Mouse (Mus musculus) CH12.LX (cell line): ENCODE measurements around the gene Ramp1. TPM values are rescaled to one million over a fixed set of nuclear protein-coding genes. Genes with fewer than 3 reads are reported as not detected.

ENCODE experiments used
- DNase-seq: peaks from one replicate; pipeline ENCODE4 v3.0.0-alpha.2; 2013; ENCODE audit errors: extremely low read depth
- H3K27ac ChIP-seq: 2 replicates; pipeline ENCODE4 v1.5.1; 2012; ENCODE audit warnings: low read depth, mild to moderate bottlenecking, control low read depth, moderate library complexity; ENCODE audit not compliant: insufficient read depth
- H3K27me3 ChIP-seq: replicated peaks from 2 replicates; pipeline ENCODE3; 2012; ENCODE audit warnings: inconsistent platforms
- H3K36me3 ChIP-seq, 2 experiments: replicated peaks in 1 of 2; 2 replicates each; pipeline versions ENCODE3 to v1.6.1; 2012; ENCODE audit warnings: inconsistent platforms in 1 of 2, low read length in 1 of 2, mild to moderate bottlenecking in 1 of 2, mixed read lengths in 1 of 2, moderate library complexity in 1 of 2; ENCODE audit not compliant: control insufficient read depth in 1 of 2, insufficient read depth in 1 of 2
- H3K4me1 ChIP-seq, 2 experiments: 2 replicates each; pipeline ENCODE4 v1.6.1; 2012; ENCODE audit warnings: inconsistent platforms in 1 of 2, moderate library complexity in 1 of 2; ENCODE audit not compliant: insufficient read depth in 2 of 2, control insufficient read depth in 1 of 2
- H3K4me2 ChIP-seq: 2 replicates; pipeline ENCODE4 v1.6.1; 2012; ENCODE audit warnings: low read depth, mild to moderate bottlenecking, control low read depth; ENCODE audit not compliant: poor library complexity, insufficient read depth, severe bottlenecking
- H3K4me3 ChIP-seq, 3 experiments: fragments of 150-350 bp in 1 of 3; sonication (generic) in 1 of 3; replicated peaks in 1 of 3; 2 replicates each; pipeline versions ENCODE3 to v1.5.1; 2011 to 2012; ENCODE audit warnings: low read depth in 2 of 3, low read length in 2 of 3, mild to moderate bottlenecking in 2 of 3, moderate library complexity in 2 of 3, control low read depth in 1 of 3, improper control_type of control experiment in 1 of 3, inconsistent platforms in 1 of 3, mixed read lengths in 1 of 3; ENCODE audit not compliant: poor library complexity in 1 of 3
- H3K79me2 ChIP-seq: replicated peaks from 2 replicates; pipeline ENCODE4 v1.6.1; 2012; ENCODE audit warnings: mild to moderate bottlenecking, moderate library complexity; ENCODE audit not compliant: control insufficient read depth, poor library complexity, insufficient read depth, severe bottlenecking; ENCODE audit errors: extremely low read depth
- H3K9ac ChIP-seq: 2 replicates; pipeline ENCODE4 v1.6.1; 2012; ENCODE audit warnings: low read depth, mild to moderate bottlenecking, control low read depth, moderate library complexity; ENCODE audit not compliant: insufficient read depth
- H3K9me3 ChIP-seq: replicated peaks from 2 replicates; pipeline ENCODE3; 2012; ENCODE audit warnings: low read length, inconsistent platforms, mixed read lengths
- BHLHE40 ChIP-seq: IDR thresholded peaks from 2 replicates; pipeline ENCODE4 v1.6.1; 2011; ENCODE audit warnings: mild to moderate bottlenecking, low read depth, low read length, improper control_type of control experiment
- CHD1 ChIP-seq: IDR thresholded peaks from 2 replicates; pipeline ENCODE4 v1.6.1; 2012; ENCODE audit warnings: low read depth, low read length, improper control_type of control experiment, inconsistent platforms
- EP300 ChIP-seq: IDR thresholded peaks from 2 replicates; pipeline ENCODE4 v1.6.1; 2011; ENCODE audit warnings: low read length, improper control_type of control experiment
- ETS1 ChIP-seq: conservative IDR thresholded peaks from 2 replicates; pipeline ENCODE4 v1.6.1; 2012; ENCODE audit warnings: low read depth, mild to moderate bottlenecking, inconsistent platforms, low read length, improper control_type of control experiment, moderate library complexity
- KAT2A ChIP-seq: IDR thresholded peaks from 2 replicates; pipeline ENCODE4 v1.6.1; 2012; ENCODE audit warnings: low read length, improper control_type of control experiment, inconsistent platforms; ENCODE audit not compliant: insufficient replicate concordance
- MAX ChIP-seq: IDR thresholded peaks from 2 replicates; pipeline ENCODE4 v1.6.1; 2011; ENCODE audit warnings: low read length, improper control_type of control experiment
- MXI1 ChIP-seq: IDR thresholded peaks from 2 replicates; pipeline ENCODE4 v1.6.1; 2011; ENCODE audit warnings: mild to moderate bottlenecking, low read depth, low read length, improper control_type of control experiment
- NELFE ChIP-seq: IDR thresholded peaks from 2 replicates; pipeline ENCODE4 v1.6.1; 2011; ENCODE audit warnings: low read depth, low read length, improper control_type of control experiment
- POLR2AphosphoS2 ChIP-seq: IDR thresholded peaks from 2 replicates; pipeline ENCODE4 v1.6.1; 2011; ENCODE audit warnings: low read depth, low read length, improper control_type of control experiment
- RAD21 ChIP-seq: IDR thresholded peaks from 2 replicates; pipeline ENCODE4 v1.6.1; 2011; ENCODE audit warnings: low read depth, mild to moderate bottlenecking, low read length, improper control_type of control experiment, moderate library complexity
- RCOR1 ChIP-seq: conservative IDR thresholded peaks from 2 replicates; pipeline ENCODE4 v1.6.1; 2012; ENCODE audit warnings: low read depth, mild to moderate bottlenecking, inconsistent platforms, low read length, improper control_type of control experiment
- SMC3 ChIP-seq: IDR thresholded peaks from 2 replicates; pipeline ENCODE4 v1.6.1; 2011; ENCODE audit warnings: low read depth, low read length, improper control_type of control experiment
- TBP ChIP-seq: conservative IDR thresholded peaks from 2 replicates; pipeline ENCODE4 v1.6.1; 2011; ENCODE audit warnings: low read depth, low read length, improper control_type of control experiment
- UBTF ChIP-seq: IDR thresholded peaks from 2 replicates; pipeline ENCODE4 v1.6.1; 2012; ENCODE audit warnings: low read depth, mild to moderate bottlenecking, inconsistent platforms, low read length, improper control_type of control experiment, moderate library complexity
- USF1 ChIP-seq: IDR thresholded peaks from 2 replicates; pipeline ENCODE4 v1.6.1; 2014; ENCODE audit warnings: low read depth, mild to moderate bottlenecking, inconsistent platforms, low read length, improper control_type of control experiment
- ZC3H11A ChIP-seq: IDR thresholded peaks from 2 replicates; pipeline ENCODE4 v1.6.1; 2012; ENCODE audit warnings: low read depth, mild to moderate bottlenecking, inconsistent platforms, low read length, improper control_type of control experiment
- ZKSCAN1 ChIP-seq: IDR thresholded peaks from 2 replicates; pipeline ENCODE4 v1.6.1; 2012; ENCODE audit warnings: low read depth, inconsistent platforms, low read length, improper control_type of control experiment, borderline replicate concordance
- ZNF384 ChIP-seq: IDR thresholded peaks from 2 replicates; pipeline ENCODE4 v1.6.1; 2012; ENCODE audit warnings: low read depth, low read length, improper control_type of control experiment, inconsistent platforms
- dilution Hi-C: fragments of 300-500 bp; cut with MboI; formaldehyde crosslinking; loops from 2 replicates; pipeline ENCODE4 v1.14.3; 2020; ENCODE audit warnings: low sequenced_read_pairs; ENCODE audit not compliant: extremely low pct_unique_long_range_greater_than_20kb, extremely low pct_ligation_motif_present
- in situ Hi-C: fragments of 300-500 bp; cut with MboI; formaldehyde crosslinking; loops from 3 replicates; pipeline ENCODE4 v1.14.3; 2019; ENCODE audit warnings: low sequenced_read_pairs, low pct_ligation_motif_present, low pct_unique_long_range_greater_than_20kb, mixed read lengths
- polyA plus RNA-seq: library from polyadenylated mRNA; unstranded; fragments of >175 nt; gene quantifications from 2 replicates; pipeline ENCODE4 v1.2.1, GENCODE M21; 2012; ENCODE audit warnings: low read depth; ENCODE audit not compliant: insufficient read length
- total RNA-seq, 2 experiments: library from RNA; depleted of rRNA; stranded (reverse); fragments of 300-350 nt in 1 of 2; fragments of >200 nt in 1 of 2; gene quantifications; 2 replicates each; pipeline ENCODE4 v1.2.3; 2012 to 2014

Ramp1 gene
- total and polyA plus RNA-seq, 3 experiments: not detected

GRCm38 (mm10) chr1:91206336-91206735 is 26.7 kb downstream of the Ramp1 start:
- H3K27me3 ChIP-seq: peaks cover 2% of the 10 kb centered on the region
- dilution Hi-C loops (no loop called here), in situ Hi-C loops (no loop called here)
- TF ChIP-seq UBTF (no peak), KAT2A (no peak), ZC3H11A (no peak)
- H3K4me2 ChIP-seq: no peak overlapping the region
- DNase-seq: no peak
- H3K4me1 ChIP-seq: peaks cover 0 to 16% of the 10 kb centered on the region in 2 experiments; a peak in 2 of 4 replicates
- H3K9me3 ChIP-seq: peaks cover 12% of the 10 kb centered on the region
- H3K4me3 ChIP-seq: no peak overlapping the region
- no peak overlapping the region for H3K9ac ChIP-seq
- H3K27ac ChIP-seq: no peak overlapping the region
- no peaks in the 10 kb centered on the region for H3K79me2 ChIP-seq
- H3K36me3 ChIP-seq: no peaks in the 10 kb centered on the region

GRCm38 (mm10) chr1:91206873-91207272 is 27.3 kb downstream of the Ramp1 start:
- in situ Hi-C loops: no loop called here
- Histone ChIP-seq H3K4me3 (no peak overlapping the region), H3K9ac (no peak overlapping the region), H3K27ac (no peak overlapping the region), H3K27me3 (peaks cover 2% of the 10 kb centered on the region), H3K4me1 (peaks cover 0 to 16% of the 10 kb centered on the region in 2 experiments; a peak in 2 of 4 replicates), H3K4me2 (no peak overlapping the region)
- TF ChIP-seq ETS1 (no peak), EP300 (no peak), TBP (no peak), NELFE (no peak), RAD21 (no peak), POLR2AphosphoS2 (no peak), MXI1 (no peak), ZC3H11A (no peak), KAT2A (no peak)
- TF ChIP-seq, all 38 proteins: peak for 0
- Histone ChIP-seq H3K9me3 (peaks cover 12% of the 10 kb centered on the region), H3K36me3 (no peaks in the 10 kb centered on the region), H3K79me2 (no peaks in the 10 kb centered on the region)
- DNase-seq: no peak
- dilution Hi-C loops: no loop called here

- no peaks in the 10 kb centered on the region for H3K79me2 ChIP-seq
- TF ChIP-seq RCOR1: no peak
- TF ChIP-seq SMC3: no peak
- no peak for TF ChIP-seq EP300
- TF ChIP-seq BHLHE40: no peak
- no peak for TF ChIP-seq MAX
- no peak for TF ChIP-seq ZKSCAN1
- TF ChIP-seq ZNF384: no peak
- TF ChIP-seq ZC3H11A: no peak
- no peak for TF ChIP-seq CHD1
- no peak for TF ChIP-seq POLR2AphosphoS2
- TF ChIP-seq NELFE: no peak
- TF ChIP-seq USF1: no peak
- peaks cover 2% of the 10 kb centered on the region for H3K27me3 ChIP-seq
- no peak overlapping the region for H3K4me3 ChIP-seq
- H3K4me1 ChIP-seq: peaks cover 0 to 16% of the 10 kb centered on the region in 2 experiments; a peak in 2 of 4 replicates
- H3K36me3 ChIP-seq: no peaks in the 10 kb centered on the region
- no peak overlapping the region for H3K9ac ChIP-seq
- DNase-seq: no peak
- in situ Hi-C loops (no loop called here), dilution Hi-C loops (no loop called here)
- no peak overlapping the region for H3K27ac ChIP-seq
- no peak overlapping the region for H3K4me2 ChIP-seq
- peaks cover 12% of the 10 kb centered on the region for H3K9me3 ChIP-seq
Observed at GRCm38 (mm10) chr1:91207334-91208074, 27.9 kb downstream of the Ramp1 start.
